Mouse (Mus musculus): Measurements from ENCODE around the gene Gm20696.

Gm20696 gene

DNA sequence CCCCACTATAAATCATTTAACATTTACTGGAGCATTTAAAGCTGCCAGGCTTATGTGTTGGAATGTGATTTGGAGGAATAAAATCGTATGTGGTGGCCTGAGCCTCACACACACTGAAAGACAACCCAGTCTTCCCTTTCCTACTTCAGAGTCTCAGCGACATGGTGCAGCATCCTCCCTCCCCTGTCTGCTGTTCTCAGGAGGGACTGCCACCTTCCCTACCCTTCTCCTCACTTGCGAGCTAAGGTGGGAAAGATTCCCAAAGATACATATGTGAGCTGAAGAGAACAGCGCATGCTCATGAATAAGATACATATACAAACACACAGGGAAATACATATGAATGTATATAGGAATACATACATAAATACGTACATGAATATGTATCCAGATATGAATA lies 333.5 kb downstream of the Gm20696 start:
- DNase-seq (ENCODE audit: low read depth, low spot score): no peak

DNA sequence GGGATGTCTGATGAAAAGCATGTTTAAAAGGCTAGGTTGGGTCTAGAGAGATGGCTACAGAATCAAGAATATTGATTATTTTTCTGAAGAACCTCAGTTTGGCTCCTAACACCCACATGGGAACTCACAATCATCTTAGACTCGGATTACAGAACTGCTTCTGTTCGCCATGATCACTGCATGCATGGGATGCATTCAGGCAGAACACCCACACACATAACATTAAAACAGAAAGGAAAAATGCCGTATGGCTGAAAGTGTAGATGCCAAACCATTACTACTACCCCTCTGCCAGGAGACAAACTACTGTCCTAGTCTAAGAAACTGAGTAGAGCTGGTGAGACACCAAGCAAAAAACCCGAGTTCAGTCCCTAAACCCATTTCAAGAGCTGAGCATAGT lies 336.4 kb downstream of the Gm20696 start:
- DNase-seq (ENCODE audit: low read depth, low spot score): no peak

DNA sequence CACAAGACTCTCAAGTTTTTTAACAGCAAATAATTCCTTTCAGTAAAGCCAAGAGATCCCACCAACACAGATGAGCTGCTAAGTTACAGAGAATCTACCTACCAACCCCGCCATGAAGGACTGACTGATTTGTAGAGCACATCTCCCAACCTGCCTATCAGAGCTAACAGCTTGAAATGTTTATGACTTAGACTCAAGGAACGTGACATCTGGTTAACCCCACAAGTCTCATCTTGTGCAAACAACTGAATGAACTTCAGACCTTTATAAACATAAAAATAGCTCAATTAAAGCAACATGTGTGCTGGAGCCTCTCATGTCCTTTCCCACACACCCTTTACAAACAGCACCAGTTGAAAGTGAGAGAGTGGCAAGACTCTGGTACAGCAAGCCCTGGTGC lies 338.0 kb downstream of the Gm20696 start:
- DNase-seq (ENCODE audit: low read depth, low spot score): no peak

DNA sequence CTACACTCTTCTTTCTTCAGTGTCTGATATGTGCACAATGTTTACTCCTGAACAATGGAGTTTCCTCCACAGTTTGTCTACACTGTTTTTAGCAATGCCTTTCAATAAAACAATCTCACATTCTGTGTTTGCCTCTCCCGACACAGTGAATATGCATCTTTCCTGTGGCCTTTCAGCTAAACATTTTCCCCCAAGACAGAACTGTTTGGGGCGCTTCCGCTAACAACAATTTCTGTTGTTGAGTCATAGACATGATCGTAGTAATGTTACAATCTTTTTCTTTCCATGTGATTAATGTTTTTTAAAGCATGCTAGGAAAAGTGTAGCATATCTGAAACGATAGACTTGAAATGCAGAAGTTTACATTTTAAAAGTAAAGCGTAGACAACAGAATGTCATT lies 338.5 kb downstream of the Gm20696 start:
- no peak for DNase-seq (ENCODE audit: low read depth, low spot score)

DNA sequence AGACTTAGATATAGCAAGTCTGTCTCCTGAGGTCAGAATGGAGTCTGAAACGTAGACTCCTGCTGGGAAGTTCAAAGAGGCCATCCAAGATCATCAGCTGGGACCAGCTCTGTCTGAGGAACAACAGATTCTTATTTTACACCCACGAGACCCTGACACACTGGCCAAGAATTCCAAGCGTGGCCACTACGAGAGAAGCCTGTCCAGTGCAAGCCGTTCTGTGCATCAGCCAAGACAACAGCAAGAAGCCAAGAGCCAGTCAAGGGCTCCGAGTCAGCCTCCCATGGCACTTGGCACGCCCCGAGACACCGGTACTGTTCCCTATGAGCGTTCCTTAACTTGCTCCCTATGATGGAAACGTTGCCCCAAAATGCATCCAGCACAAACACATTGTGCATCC lies 338.9 kb downstream of the Gm20696 start:
- DNase-seq (ENCODE audit: low read depth, low spot score): no peak

DNA sequence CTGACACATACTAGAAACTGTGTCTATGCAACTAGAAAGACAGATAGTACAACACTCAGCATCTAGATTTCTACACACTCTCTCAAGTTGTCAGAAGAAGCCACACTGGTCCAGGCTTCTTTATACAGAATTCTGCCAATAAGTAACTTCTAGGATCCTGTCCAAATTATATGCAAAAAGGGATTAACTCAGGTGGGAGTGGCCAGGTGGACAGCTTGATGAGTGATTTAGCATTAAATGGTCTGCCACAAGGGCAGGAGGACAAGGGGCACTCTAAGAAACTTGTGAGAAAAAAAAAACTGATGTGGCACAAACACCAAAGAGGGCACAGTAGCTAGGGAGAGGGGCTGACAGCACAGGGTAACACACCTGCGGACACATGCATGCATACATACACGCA lies 340.7 kb downstream of the Gm20696 start:
- no peak for DNase-seq (ENCODE audit: low read depth, low spot score)

DNA sequence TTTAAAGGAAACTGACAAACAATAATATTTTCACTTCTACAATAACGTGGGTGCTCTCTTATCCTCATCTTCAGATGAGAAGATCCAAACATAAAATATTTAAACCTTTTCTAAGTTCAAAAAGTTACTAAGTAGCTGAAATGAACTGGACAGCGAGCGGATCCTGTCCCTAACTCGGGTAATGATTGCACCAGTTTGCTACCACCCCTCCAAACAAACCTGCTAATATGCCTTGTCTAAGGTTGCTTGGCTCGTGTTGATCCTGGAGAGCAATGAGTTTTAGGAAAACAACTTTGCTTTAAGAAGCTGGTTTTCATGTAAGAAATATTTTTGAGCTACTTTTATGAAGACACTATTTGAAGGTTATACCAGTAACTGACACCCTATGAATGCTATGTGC lies 341.1 kb downstream of the Gm20696 start:
- DNase-seq (ENCODE audit: low read depth, low spot score): no peak

DNA sequence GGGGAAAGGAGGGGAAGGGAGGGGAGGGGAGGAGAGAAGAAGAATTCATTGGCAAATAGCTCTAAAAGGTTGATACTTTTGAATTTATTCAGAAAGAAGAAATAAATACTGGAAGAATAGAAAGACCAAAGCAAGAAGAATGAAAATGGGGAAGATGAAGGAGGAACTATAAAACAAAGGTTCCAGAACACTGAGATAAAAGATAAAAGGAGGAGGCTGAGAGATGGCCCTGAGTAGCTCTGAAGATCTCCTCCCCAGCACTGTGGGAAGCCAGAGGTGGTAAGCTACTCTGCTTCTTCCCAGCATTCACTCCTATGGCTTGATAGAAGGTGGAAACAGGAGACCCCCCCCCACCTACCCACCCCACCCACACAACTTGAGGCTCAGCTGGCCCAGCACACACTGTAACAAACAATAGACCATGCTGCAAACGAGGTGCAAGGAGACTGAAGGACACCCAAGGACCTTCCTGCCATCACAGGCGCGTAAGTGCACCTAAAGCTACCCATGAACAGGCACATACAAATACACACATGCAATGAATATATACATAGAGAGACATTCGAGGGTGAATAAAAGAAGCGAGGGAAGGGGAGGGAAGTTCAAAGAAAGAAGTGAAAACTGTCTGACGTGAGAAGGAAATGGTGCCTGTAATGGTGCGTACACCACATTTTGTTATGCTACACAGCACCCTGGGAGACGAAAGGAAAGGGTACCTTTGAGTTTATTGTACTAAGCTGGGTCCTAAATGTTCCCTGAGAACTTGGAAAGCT lies 344.3 kb downstream of the Gm20696 start:
- DNase-seq (ENCODE audit: low read depth, low spot score): no peak

DNA sequence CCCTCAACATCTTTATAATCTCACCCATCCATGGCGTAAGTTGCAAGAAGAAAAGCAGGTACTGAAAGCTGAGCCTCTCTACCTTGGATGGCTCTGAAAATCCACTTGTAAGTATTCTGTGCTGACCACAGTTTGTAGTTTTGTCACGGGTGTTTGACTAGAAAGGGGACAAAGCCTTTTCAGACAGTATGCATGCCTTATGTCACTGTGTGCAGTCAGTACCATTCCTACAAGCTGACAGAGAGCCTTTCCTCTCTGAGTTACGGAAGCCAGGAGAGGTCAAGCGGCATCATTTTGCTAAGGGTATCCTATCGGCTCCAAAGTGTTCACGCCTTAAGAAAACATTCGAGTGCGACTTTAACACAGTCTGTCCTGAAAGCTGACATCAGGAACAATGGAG lies 346.2 kb downstream of the Gm20696 start:
- DNase-seq (ENCODE audit: low read depth, low spot score): no peak

DNA sequence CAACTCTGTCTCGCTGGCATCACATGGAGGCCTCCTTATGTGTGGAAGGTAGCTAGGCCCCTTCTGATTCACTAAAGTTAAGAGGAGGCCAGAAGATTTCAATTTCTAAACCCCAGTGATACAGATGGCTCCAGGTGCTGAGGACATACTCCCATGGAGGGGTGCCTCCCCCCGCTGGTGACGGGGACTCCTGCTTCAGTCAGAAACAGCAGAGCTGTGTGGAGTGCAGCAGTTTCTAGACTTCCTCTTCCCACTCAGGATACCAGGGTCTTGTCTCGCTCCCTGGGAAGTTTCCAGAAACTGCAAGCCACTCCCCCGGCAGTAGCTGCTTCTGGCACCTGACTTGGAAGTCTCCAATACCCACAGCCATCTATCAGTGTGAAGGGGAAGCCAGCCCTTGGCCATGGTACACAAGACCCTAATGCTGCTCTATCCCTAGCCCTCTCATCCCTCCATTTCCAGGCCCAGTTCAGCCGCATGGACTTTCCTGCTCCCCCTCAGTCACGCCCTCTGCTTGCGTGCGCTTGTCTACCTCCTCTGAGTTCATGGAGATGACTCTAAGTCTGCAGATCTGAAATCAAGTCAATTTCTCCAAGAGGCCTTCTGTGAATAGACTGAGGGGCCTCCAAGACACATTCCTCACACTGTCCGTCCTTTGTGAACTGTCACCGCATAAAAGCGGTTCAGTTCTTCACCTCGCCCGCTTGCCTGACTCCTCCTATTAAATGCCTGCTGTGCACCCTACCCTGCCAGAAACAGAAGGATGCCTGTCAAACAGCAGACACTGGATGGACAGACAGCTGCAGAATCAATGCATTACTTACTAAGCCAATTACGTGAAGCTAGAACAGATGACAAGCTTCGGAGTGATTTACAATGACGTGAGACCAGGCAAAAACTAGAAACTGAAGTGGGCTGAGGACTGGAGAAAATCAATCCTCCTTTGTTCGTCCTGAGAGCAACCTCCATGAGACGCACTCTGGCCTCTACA lies 346.9 kb downstream of the Gm20696 start:
- no peak for DNase-seq (ENCODE audit: low read depth, low spot score)

DNA sequence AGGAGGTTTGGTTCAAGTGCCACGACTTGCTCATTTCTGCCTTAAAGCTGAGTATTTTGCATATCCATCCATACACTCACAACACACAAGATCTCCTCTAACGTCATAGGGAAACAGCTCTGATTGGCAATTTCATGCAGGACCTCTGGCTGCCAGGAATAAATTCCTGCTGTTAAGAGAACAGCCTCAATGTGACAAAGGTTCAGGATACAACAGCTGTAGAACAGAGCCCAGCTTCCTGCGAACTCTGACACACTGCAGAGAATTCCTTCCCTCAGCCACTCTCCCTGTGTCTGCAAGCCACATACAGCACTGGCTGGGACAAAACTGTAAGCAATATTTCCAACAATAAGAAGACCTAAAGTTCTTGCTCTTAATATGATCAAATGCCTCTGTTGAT lies 351.9 kb downstream of the Gm20696 start:
- DNase-seq (ENCODE audit: low read depth, low spot score): no peak

DNA sequence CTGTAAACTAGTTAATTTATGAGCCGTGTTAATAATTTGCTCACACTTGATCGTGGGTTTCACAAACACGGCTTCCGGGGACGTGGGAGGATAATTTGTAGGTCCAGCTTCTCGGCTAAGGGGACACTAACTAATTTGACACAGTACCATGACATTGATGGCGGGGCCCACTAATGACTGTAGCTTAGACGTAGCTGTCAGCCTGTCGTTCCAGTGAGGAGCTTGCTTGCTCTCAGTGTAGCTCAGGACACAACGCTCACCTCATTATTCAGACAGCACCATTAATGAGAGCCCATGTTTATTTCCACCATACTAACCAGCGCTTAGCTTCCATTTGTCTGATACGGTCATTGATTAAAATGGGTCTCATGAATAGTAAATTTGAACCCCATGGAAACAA lies 356.1 kb downstream of the Gm20696 start:
- DNase-seq (ENCODE audit: low read depth, low spot score): no peak

DNA sequence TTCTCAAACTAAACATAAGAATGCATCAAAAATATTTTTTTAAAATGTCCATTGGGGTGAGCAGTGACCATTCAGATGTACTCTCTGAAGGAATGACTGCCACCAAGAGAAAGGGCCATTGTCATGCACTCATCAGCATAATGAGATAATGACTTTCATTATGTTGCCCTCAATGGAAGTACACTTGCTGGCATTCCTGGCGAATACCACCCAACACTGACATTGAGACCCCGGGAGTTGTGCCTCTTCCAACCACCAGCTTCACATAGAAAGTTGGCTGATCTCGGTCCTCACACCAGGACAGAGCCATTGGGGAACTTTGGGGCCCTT lies 356.5 kb downstream of the Gm20696 start:
- DNase-seq (ENCODE audit: low read depth, low spot score): no peak

DNA sequence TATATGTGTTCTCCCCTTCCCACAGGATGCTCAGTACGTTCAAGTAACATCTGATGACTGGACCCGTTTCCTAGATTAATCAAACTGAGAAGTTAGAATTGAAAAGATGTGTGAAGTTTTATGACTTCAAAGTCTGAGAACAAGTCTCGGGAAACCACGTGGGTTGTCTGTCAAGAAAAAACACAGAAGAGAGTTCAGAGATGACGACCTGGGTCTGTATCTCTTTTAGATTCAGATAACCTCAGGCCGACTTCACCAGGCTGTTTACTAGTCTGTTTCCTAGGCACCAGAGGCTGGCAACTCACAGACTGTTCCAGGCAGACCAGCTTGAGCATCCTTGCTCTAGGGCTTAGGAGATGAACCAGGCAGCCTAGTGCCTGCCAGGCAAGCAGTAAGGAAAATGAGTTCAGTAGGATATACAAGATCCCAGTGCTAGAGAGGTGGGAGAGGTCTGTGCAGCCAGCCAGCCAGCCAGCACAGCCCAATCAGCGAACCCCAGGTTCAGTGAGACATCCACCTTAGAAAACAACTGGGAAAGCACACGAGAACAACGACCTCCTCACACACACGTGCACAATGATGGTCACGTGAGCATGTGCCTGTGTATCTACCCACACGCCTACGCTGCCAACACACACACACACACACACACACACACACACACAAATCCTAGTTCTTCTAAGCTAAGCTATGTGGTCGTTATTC lies 357.0 kb downstream of the Gm20696 start:
- DNase-seq (ENCODE audit: low read depth, low spot score): no peak

DNA sequence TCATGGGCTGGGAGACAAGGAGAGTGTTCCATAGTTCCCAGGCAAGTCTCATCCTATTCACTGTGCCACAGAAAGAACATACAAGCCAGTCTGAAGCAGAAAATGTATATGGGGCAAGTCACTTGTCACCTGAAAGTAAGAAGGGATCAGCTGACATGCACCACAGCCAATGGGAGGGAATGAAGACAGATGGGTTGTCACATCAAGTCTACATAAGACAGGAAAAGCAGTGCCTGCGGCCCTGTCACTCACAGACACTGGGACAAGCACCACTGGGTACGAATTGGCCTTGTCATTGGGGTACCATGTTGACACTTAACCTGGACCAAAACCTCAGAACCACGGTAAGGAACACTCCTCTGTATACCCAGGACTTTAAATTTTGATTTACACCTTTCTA lies 360.8 kb downstream of the Gm20696 start:
- no peak for DNase-seq (ENCODE audit: low read depth, low spot score)

DNA sequence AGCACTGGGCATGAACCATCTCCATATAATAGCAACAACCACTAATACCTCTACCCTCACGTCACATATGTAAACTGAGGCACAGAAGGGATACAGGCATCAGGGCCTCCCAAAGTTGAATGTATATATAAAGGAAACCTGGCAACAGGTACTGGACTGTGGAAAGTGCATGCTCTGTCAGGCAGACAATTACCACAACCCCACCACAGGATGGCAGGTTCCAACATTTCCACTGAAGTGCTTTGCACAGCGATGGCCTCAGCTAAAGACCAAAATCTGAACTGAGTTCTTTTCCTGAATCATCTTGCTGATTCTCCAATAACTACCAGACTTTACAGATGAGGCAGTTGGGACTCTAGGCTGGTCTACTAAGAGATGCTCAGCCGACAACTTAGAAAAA lies 361.4 kb downstream of the Gm20696 start:
- no peak for DNase-seq (ENCODE audit: low read depth, low spot score)

DNA sequence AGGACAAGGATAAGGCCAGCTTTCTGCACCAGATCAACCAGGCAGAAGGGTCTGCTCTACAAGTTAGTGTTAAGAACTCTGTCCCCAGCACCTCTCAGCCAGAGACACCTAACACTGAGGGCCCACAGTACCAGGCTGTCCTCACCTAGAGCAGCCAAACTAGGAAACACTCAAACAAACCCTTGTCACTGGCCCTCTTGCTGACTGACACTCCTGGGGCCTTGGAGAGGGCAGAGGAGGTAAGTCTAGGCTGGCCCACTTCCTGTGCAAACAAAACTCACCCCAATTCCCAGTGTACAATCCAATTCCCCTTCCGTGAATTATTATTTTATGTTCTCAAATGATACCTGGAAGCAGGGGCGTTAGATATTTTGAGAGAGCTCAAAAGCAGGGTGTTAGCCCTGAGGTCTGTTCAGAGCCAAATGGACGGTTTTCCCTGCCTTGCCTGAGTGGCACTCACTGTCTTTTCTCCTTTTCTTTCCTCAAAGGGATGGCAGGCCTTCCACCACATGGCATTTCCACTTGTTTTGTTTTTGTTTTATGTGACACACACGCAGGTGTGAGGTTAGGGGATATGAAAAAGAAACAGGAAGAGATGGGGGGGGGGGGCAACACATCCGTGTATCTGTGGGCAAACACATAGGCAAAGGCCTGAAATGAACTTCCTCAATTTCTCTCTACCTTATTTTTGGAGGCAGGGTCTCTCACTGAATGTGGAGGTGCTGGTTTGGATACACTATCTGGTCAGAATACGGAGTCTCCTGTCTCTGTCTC lies 363.7 kb downstream of the Gm20696 start:
- DNase-seq (ENCODE audit: low read depth, low spot score): no peak

DNA sequence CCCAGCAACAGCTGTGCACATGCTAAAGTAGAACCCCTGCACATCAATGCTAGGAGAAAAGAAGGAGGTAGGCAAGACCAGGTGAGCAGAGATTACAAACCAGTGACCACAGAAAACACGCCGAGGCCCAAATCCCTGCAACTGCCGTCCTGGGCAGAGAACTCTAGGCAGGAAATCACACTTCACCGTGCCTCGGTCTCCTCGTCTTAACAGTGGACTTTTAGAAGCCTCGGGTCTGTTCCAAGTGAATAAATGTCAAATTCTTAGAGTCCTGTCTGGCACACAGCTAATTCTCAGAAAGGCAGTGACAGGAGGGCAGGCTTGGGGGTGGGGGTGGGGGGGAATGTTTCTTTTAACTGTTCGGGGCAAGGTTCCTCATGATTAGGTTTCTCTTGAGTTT lies 364.7 kb downstream of the Gm20696 start:
- no peak for DNase-seq (ENCODE audit: low read depth, low spot score)

DNA sequence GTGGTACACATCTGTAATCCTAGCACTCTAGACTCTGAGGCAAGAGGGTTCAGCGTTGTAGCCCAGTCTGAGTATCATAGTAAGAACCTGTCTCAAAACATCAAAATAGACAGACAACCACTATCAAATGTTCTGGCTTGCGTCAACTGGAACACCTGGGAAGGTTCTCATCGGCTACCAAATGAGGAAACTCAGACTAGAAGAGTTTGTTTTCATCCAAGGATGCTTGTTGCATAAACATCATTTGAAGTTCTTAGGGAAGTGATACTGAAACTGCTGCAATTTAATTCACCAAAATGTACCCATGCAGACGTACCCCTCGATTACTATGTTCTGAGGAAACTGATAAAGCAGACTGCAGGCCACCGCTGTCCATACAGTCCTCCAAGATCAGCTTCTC lies 366.4 kb downstream of the Gm20696 start:
- DNase-seq (ENCODE audit: low read depth, low spot score): no peak

DNA sequence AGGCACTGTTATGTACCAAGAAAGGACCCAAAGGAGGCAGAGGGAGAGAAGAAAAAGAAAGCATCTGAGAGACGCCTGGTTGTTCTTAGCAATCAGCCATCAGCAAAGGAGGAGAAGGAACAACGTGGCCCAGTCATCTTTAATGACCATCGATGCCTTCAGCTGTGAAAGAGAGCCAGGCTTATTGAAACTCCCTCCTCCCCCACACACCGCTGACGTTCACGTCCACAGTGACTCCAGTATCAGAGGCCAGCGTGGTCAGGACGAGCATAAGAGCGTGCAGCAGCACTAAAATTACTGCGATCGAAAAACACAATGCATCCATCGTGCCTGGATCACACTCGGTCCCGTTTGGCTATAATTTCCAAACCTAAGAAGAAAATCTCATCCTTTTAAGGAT lies 367.4 kb downstream of the Gm20696 start:
- DNase-seq (ENCODE audit: low read depth, low spot score): no peak

DNA sequence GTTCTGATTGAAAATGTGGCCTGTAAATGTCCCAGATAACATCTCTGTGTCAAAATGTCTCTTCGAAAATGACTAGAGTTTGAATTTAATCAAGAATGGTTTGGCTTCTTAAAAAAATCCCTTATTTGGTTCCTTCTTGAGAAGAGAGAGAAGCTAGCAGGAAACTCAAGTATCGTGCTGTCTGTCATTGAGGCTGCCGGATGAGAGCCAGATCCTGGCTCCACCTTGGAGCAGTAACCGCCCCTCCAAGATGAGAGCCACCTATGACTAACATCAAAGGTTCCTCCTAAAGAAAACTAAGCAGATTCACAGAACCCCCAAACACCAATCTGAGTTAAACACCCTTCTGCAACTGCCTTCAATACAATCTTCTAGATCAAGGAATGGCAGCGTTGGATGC lies 369.1 kb downstream of the Gm20696 start:
- no peak for DNase-seq (ENCODE audit: low read depth, low spot score)

DNA sequence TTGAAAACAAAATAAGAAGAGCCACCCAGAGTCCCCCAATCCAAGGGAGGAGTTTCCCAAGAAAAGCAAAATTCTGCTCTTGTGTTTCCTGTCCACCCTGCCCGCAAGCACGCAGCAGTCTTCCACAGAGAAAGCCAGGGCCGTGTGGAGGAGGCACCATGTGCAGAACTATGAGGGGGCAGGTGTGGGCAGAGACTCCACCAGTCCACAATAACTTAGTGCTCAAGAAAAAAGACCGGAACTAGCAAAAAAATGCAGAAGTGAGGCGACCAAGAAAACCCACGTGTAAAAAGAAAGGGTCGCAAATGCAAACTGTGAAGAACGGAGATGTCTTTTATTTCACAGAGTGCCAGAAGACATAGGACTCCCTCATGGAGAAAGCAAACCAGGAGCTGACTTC lies 371.1 kb downstream of the Gm20696 start:
- no peak for DNase-seq (ENCODE audit: low read depth, low spot score)

All from retina, postnatal 7 days (tissue).